Mouse (Mus musculus) liver, adult (tissue): ENCODE data around the gene Trim27.

Experiments used
- GATA4 ChIP-seq: IDR thresholded peaks from 2 replicates; pipeline ENCODE4 v1.6.1; 2014; ENCODE audit warnings: mild to moderate bottlenecking, low read length; ENCODE audit not compliant: insufficient replicate concordance

The Trim27 gene

DNA sequence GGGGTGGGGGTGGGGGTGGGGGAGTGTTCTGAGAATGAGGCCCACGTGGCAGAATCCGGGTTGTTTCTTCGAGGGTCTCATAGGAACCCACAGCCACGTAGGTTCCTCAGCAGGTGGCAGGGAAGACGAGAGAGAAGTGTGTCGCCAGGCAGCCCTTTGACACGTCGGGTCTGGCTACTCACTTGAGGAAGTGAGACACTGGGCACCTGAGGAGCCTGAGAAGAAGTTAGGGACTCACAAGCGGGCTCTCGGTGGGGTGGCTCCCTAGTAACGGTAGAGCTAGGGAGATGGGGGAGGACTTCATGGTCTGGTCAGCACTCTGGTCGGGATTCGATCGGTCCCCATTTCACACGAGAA, at the start of gene Trim27:
Gene Trim27 (plus strand): TSS at position 79 of the 357 bp plus-strand sequence.
- no peak for TF ChIP-seq GATA4

DNA sequence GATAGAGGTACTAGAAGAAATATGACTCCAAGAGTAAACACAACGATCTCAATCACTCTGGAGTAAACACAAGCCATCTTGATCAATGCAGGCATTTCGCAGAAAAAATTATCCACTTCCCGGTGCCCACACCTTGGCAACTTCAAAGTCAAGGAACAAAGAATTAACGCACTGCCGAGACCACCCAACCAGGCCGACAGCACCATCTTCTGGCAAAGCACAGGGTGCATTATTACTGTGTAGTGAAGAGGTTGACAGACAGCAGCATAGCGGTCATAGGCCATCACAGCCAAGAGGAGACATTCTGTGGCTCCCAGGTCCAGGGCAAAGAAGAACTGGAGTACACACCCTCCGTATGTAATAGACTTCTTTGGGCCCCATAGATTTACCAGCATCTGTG, 36.8 kb upstream of the Trim27 start:
- no peak for TF ChIP-seq GATA4

DNA sequence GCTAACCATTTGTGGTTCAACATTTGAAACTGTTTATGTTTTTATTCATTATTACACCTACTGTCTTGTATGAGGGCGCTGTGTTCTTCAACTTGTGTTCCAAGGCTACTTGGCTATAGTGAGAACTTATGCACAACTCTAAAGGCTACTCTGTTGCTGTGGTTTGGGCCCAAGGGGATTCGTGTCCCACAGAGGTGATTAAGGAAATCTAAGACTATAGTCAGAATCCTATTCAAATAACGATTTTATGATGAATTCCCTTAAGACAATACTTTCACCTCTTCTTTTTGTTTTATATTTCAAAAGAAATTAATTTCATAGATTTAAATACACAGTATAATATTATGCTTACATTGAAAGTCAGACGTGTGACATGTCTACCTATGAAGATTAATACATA, 33.5 kb upstream of the Trim27 start, which contains the start of gene Olfr1368:
Gene Olfr1368 (minus strand): TSS at position 101 of the 400 bp plus-strand sequence.
- no peak for TF ChIP-seq GATA4

DNA sequence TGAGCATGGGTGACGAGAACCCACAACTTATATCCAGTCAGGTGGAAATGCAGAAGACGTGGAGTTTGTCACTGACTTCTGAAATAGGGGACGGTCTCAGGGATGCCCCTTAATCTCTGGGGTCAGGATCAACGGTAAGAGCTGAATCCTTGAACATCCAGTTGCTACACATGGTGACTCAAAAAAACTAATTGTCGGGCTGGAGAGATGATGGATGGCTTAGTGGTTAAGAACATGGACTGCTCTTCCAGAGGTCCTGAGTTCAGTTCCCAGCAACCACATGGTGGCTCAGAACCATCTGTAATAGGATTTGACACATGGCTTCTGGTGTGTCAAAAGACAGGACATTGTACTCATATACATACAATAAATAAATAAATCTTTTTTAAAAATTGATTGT, 23.4 kb upstream of the Trim27 start:
- TF ChIP-seq GATA4 = no peak

DNA sequence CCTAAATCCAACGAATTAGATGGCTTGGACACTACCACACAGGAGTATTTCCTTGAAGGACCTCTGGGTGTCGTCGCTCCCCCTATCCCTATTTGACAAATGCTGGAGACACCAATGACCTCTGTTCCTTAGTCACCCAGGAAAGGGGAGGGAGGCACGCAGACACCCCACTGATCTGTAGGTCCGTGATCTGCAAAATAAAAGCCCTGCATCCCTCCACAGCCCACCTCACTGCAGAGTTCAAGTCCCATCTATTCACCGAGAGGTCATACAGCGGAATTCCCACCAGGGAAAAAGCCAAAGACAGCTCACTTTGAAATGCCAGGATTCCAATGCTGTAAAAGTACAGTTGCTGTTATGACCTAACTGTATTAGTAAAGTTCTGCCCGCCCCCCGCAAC, 21.2 kb upstream of the Trim27 start:
- no peak for TF ChIP-seq GATA4

DNA sequence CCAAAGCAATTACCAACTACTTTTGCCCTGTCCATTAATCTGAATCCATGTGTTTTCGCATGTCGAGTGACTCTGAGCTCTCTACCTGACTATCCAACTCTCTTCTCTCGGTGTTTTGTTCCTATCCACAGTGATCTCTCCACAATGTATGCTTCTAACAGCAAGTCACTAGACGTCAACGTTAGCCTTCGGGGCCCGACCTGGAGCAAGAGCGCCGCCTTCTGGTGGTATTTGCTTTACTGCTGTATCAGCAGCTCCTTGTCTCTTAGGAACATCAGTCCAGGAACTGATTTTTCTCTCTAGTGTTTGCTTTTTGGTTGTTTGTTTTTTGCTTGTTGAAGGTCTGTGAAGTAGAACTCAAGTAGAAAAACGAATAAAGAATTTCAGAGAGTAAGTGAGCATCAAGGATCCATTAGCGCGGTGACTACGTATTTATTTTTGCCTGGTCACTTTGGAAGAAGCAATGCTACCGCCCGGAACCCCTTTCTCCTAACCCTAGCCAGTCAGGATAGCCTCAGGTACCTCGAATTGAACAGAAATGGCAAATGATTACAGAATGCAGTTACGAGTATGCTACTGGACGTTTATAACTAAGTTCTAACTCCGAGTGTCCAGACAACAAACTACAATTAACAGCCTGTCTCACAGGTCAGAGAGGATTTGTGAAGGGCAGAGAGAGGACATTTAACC, 20.3 kb upstream of the Trim27 start:
- TF ChIP-seq GATA4 = no peak; the same call in 1 of the 2 replicates

- no peak for TF ChIP-seq GATA4
Measured at GRCm38 (mm10) chr13:21159475-21159819, 19.8 kb upstream of the Trim27 start.

- no peak for TF ChIP-seq GATA4
Measured at GRCm38 (mm10) chr13:21160041-21160511, 19.2 kb upstream of the Trim27 start.

DNA sequence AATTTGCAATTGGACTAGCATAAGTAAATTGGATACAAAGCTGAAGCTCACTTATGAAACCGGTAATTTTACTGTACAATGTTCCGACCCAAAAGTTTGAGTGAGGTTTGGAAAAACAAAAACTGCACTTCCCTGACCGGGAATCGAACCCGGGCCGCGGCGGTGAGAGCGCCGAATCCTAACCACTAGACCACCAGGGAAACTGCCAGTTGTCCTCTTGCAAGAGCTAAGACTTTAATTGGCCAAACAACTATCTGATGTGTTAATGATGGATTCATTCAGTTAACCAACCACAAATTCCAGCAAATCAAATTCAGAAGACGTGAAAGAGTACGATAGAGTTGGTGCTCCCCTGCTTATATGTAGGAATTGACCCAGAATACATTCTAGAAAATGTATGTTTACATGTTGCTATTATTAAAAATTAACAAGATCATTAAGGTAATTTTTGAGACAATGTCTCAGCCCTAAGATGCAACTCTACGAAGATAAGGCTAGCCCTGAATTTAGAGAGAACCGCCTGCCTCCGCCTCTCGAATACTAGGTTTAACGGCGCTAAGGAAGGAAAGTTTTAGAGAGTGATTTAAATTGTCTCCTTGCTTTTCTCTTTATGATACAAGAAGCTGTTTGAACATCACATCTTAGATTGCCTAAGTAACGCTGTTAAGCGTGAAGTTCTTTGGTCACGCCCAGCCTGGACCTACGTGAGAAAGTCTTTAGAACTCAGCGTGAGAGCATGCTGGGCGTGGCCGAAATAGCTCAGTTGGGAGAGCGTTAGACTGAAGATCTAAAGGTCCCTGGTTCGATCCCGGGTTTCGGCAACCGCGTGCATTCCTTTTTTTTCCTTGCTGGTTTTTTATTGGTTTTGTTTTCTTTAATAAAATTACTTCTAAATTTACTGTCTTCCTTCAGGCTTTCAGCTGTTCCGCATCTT, 18.3 kb upstream of the Trim27 start:
- no peak for TF ChIP-seq GATA4

DNA sequence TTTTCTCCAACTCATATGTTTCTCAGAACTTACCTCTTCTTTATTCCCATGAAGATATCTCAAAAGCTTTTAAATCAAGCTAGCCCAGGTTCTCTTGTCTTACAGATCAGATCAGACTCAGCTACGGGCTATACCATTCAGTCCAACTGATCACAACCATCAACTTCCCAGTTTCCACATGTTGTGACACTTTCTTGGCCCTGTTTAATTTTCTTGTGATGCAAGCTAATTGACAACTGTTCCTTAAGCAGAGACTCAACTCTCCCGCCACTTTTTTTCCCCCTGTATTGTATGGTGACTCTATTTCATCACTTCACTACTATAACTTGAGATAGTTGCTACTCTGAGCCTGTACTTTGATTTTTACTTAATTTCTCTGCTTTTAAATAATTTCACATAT, 17.7 kb upstream of the Trim27 start:
- no peak for TF ChIP-seq GATA4

- TF ChIP-seq GATA4 = no peak
Measured at GRCm38 (mm10) chr13:21162591-21162990, 16.7 kb upstream of the Trim27 start.

DNA sequence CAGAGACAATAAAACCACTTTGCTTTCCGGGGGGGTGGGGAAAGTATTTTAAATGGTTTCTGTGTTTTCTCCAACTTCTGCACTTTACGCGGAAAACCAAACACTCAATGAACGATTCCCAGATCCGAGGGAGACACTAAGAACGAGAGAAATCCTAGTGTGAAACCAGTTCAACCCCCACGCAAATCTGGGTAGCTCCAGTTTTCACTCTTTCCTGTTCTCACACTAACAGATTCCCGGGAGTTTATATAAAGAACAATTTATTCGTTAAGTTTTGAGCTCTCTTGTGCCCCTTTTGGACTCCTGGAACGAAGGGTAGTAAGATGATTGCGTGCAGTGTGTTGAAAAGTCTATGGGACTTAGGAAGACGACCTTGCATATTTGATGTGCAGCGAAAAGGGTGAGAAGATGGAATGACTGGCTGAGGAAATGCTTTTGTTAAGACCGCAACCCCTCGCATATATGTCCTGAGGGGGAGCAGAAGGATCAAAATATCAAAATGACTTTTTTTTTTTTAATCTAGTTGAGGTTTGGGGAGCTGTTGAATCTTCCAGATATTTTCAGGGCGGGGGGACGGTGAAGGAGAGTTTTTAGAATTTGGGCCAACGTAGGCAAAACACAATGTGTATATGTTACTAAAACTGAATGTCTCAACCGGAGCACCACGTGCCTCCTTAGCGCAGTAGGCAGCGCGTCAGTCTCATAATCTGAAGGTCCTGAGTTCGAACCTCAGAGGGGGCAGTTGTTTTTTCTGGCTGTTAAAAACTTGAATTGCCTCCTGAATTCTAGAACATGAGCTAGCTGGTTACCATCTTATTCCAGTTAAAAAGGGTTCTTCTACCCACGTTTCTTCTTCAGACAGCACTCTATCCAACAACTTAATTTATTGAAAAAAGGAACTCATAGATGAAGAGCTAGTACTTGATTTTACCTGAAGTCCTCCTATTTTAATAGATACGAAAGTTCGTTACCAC, 12.0 kb upstream of the Trim27 start:
- TF ChIP-seq GATA4 = no peak

DNA sequence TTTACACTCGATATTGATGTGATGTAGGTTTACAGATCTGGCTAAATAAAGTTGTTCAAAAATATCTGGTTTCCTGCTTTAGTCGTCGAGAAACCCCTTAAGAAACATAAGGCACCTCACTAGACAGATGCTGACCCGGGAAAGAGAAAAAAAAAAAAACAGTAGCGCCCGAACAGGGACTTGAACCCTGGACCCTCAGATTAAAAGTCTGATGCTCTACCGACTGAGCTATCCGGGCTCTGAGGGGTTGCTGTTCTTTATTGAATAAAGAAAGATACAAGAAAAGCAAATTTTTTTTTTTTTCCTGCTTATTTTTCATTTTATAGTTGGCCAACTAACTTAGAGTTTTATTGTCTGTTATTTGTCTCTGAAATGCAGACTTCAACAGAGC, 11.3 kb upstream of the Trim27 start:
- no peak for TF ChIP-seq GATA4

DNA sequence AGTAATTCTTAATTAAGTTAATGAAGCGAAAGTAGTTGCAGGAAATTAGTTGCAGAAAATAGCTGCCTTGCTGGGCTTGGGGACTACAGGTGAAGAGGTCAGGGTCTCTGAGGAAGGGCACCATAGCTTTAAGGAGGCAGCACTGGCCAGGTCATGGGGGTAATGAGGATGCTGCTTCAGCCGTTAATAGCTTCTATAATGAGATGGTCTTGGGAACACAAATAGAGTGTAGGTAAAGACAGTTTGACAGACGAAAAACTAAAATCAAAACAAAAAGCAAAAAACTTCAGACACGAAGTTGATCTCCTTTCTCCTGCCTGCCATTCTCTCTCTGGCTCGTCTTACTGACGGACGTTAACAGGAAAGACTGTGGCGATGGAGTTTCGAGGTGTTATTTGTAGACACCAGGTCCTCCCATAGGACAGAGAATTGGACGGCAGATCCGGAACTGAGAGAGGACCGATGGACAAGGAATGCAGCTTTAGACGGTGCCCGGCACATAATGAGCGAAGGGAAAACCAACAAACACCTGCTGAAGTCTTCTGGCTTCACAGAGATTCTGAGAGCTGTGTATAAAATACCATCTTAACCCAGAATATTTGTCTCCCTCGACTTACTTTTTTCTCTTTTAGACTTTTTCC, 10.8 kb upstream of the Trim27 start:
- no peak for TF ChIP-seq GATA4
